Mouse (Mus musculus) heart, embryonic 11.5 days (tissue): ENCODE measurements around the gene Ccdc30. TPM values are rescaled to one million over a fixed set of nuclear protein-coding genes. Genes with fewer than 3 reads are reported as not detected.
A peak's percentile ranks its signal among the peaks of the same experiment; 100 is the strongest.

Experiments
- ATAC-seq: fragments of 200-750 bp; cut with Nextera tagmentation; replicated peaks from 2 replicates; pipeline ENCODE4 v1.8.0; 2017; ENCODE audit warnings: moderate library complexity; ENCODE audit not compliant: insufficient number of reproducible peaks, low FRiP score, low TSS enrichment
- H3K27ac ChIP-seq: fragments of 300-500 bp; sonication (generic); 2 replicates; pipeline ENCODE4 v1.5.1; 2014; ENCODE audit warnings: mild to moderate bottlenecking, low read depth, low read length
- H3K27me3 ChIP-seq: fragments of 300-500 bp; sonication (generic); 2 replicates; pipeline ENCODE4 v1.6.1; 2014; ENCODE audit warnings: mild to moderate bottlenecking, low read length, mixed read lengths; ENCODE audit not compliant: control insufficient read depth, insufficient read depth
- H3K36me3 ChIP-seq: fragments of 300-500 bp; sonication (generic); 2 replicates; pipeline ENCODE4 v1.6.1; 2014; ENCODE audit warnings: mild to moderate bottlenecking, low read length, moderate library complexity, mixed read lengths; ENCODE audit not compliant: control insufficient read depth, insufficient read depth
- H3K4me1 ChIP-seq: fragments of 300-500 bp; sonication (generic); 2 replicates; pipeline ENCODE4 v1.6.1; 2014; ENCODE audit warnings: low read length; ENCODE audit not compliant: control insufficient read depth, insufficient read depth
- H3K4me2 ChIP-seq: fragments of 300-500 bp; sonication (generic); 2 replicates; pipeline ENCODE4 v1.6.1; 2014; ENCODE audit warnings: mild to moderate bottlenecking, moderate library complexity
- H3K4me3 ChIP-seq: fragments of 300-500 bp; sonication (generic); 2 replicates; pipeline ENCODE4 v1.5.1; 2014; ENCODE audit warnings: low read depth, low read length
- H3K9ac ChIP-seq: fragments of 300-500 bp; sonication (generic); 2 replicates; pipeline ENCODE4 v1.6.1; 2014; ENCODE audit warnings: mild to moderate bottlenecking, low read depth, low read length, moderate library complexity
- H3K9me3 ChIP-seq: fragments of 300-500 bp; sonication (generic); replicated peaks from 2 replicates; pipeline ENCODE4 v1.6.1; 2016; ENCODE audit warnings: low read length; ENCODE audit not compliant: control insufficient read depth
- WGBS: fragments of 180-500 bp; shearing (Covaris S2); extraction: QIAGEN DNeasy Blood & Tissue Kit; methylation state at CpG from one replicate; pipeline ENCODE4 v1.1.7; 2014; ENCODE audit not compliant: insufficient replicate concordance; 5-methylcytosine and 5-hydroxymethylcytosine counted together
- polyA plus RNA-seq: library from polyadenylated mRNA; unstranded; fragments of >200 nt; fragmentation: Nextera tagmentation; extraction: Ambion mirVana; gene quantifications from 2 replicates; pipeline ENCODE4 v1.2.1, GENCODE M21; 2014

The Ccdc30 gene
- 3.9 and 4.0 TPM in 2 replicates for polyA plus RNA-seq

DNA sequence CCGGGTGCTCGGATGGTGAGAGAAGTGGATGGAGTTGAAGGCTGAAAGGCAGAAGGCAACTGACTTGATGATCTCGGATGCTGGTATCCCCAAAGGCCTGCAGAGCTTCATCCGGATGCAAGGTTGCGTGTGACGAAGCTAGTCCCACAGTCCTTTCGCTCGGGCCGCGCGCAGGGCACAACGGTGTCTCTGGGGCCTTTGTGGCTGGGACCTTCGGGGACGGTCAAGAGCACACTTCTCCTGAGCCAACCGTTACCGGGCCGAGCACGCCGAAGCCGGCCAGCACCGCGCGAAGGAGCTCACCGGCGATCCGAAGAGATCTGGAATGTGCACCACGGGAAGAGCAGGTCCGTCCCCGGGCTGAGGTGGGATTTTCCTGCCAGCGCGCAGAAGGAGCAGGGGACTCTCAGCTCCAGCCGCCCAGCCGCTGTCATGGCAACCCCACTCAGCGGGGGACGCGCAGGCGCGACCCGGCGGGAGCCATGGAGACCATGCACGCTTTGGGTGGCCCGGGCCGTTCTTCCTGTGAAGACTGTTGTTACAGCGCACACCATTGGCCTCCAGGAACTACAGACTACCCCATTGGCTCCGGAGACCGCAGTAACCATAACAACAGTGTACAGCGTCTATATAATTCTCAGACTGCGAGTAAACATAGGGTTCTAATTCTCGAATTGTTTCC lies at the start of gene Ccdc30:
Gene Ccdc30, minus strand, starts transcription at position 450 of the 682 bp plus-strand sequence.
- peak; percentile 95 for ATAC-seq
- H3K4me3 ChIP-seq = peak within 1 kb of the TSS; percentile 63
- no peaks in the 10 kb centered on the region for H3K36me3 ChIP-seq
- H3K9me3 ChIP-seq = no peaks in the 10 kb centered on the region
- H3K4me1 ChIP-seq = no peaks in the 10 kb centered on the region
- WGBS = under 1% methylated on average over 49 of the region's 49 CpGs
- H3K27ac ChIP-seq = no peak within 1 kb of the TSS
- peak within 1 kb of the TSS; percentile 89 for H3K4me2 ChIP-seq
- no peaks in the 10 kb centered on the region for H3K27me3 ChIP-seq
- peak within 1 kb of the TSS; percentile 4; the same call in 1 of the 2 replicates for H3K9ac ChIP-seq

GRCm38 (mm10) chr4:119463756-119464419 lies 48.6 kb upstream of the Ccdc30 start:
- Histone ChIP-seq H3K9me3 (no peaks in the 10 kb centered on the region), H3K27ac (no peak overlapping the region), H3K4me1 (peaks cover 18% of the 10 kb centered on the region), H3K27me3 (no peaks in the 10 kb centered on the region; the same call in 1 of the 2 replicates), H3K4me3 (no peak overlapping the region), H3K36me3 (no peaks in the 10 kb centered on the region), H3K9ac (no peak overlapping the region), H3K4me2 (no peak overlapping the region)
- no peak; the same call in 1 of the 2 replicates for ATAC-seq
- WGBS = 70% methylated on average over 13 of the region's 13 CpGs

DNA sequence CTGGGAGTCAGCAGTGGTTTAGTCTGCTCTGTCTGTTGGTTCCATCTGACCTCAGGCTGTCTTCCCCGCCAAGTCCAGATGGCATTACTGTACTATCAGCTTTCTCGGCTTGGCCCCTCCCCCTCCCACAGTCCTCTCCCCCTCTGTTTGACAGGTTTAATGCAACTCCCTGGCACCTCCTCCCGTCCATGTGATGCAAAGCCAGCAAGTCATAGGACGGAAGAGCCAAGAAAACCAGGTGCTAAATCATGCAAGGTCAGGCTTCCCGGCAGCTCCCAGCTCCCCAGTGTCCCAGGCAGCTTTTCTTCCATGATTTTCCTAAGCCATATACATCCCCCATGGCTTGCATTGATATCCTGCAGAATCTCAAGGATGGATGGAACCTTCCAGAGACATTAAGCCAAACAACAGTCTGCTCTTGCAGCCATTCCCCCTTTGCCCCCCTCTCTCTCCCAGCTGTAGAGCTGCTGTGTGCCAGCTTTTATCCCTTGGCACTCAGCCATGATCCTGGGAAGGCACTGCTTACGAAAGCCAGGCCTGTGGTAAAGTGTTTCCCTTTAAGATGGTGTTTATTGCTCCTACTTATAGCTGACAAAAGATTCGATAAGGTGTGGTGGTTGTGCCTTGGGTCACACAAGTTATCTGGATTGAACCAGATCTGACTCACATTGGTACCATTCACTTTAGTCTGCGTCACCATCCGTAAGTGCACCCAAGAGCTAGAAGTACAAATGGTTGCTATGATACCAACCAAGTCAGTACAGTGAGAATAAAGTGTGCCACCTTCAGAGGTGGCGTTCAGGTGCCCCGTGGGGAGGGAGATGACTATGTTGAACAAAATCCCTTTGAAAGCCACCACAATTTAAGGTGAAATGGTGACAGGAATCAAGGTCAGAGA lies 47.8 kb upstream of the Ccdc30 start:
- H3K27ac ChIP-seq = peak overlapping the region; percentile 57
- H3K9ac ChIP-seq = 0 out of 2 replicates have a peak overlapping the region, but pooled peaks have one; percentile 16
- no peaks in the 10 kb centered on the region for H3K36me3 ChIP-seq
- 39% methylated on average over 11 of the region's 11 CpGs for WGBS
- no peak for ATAC-seq
- no peaks in the 10 kb centered on the region for H3K9me3 ChIP-seq
- H3K27me3 ChIP-seq = no peaks in the 10 kb centered on the region; the same call in 1 of the 2 replicates
- H3K4me3 ChIP-seq = no peak overlapping the region
- H3K4me1 ChIP-seq = peaks cover 18% of the 10 kb centered on the region
- peak overlapping the region; percentile 16 for H3K4me2 ChIP-seq

GRCm38 (mm10) chr4:119462457-119462856 lies 47.1 kb upstream of the Ccdc30 start:
- H3K27me3 ChIP-seq = no peaks in the 10 kb centered on the region
- no peak overlapping the region for H3K9ac ChIP-seq
- peaks cover 18% of the 10 kb centered on the region for H3K4me1 ChIP-seq
- H3K36me3 ChIP-seq = no peaks in the 10 kb centered on the region
- peak overlapping the region; percentile 16 for H3K4me2 ChIP-seq
- H3K4me3 ChIP-seq = no peak overlapping the region
- H3K27ac ChIP-seq = no peak overlapping the region
- no peaks in the 10 kb centered on the region for H3K9me3 ChIP-seq
- ATAC-seq = no peak
- WGBS = 77% methylated on average over 3 of the region's 3 CpGs

DNA sequence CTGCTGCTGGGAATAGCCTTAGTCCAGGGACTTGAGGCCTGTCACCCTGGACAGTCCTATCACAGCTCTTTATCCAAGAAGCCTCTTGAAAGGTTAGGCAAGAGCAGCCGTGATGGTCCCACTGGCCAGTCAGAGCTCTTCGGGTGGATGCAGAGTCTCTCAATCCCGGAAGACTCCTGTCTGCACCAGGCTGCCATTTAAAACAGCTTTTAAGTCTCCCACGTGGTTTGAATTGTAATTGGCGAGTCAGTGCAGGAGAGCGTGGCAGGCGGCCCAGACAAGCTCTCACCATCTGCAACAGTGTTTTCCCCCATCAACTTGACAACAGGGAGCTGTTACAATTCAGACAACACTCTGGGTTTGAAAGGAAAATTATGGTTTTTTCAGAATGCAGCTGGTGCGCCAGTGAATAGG lies 45.4 kb upstream of the Ccdc30 start:
- WGBS = 38% methylated on average over 8 of the region's 8 CpGs
- Histone ChIP-seq H3K4me3 (no peak overlapping the region), H3K27ac (no peak overlapping the region), H3K4me1 (peaks cover 18% of the 10 kb centered on the region), H3K36me3 (no peaks in the 10 kb centered on the region), H3K9me3 (0 out of 2 replicates have a peak, but pooled peaks cover under 1% of the 10 kb centered on the region), H3K9ac (no peak overlapping the region), H3K27me3 (no peaks in the 10 kb centered on the region), H3K4me2 (no peak overlapping the region)
- no peak; the same call in 1 of the 2 replicates for ATAC-seq

DNA sequence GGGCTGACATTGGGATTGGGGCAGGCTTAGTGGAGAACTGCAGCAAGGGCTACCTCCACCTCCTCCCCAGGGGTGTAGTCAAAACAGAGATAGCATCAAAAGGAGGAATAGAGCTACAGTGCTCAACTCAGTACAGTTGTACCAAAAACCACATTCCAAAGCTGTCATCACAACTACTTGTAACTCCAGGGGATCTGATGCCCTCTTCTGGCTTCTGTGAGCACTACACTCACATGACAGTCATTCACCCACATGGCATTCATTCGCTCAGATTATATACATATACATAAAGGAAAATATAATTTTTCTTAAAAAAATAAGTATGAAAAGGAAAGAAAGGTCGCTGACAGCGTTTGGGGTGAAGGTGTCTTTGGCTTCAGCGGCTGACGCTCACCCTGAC lies 45.0 kb upstream of the Ccdc30 start:
- no peak overlapping the region for H3K27ac ChIP-seq
- H3K4me2 ChIP-seq = no peak overlapping the region
- H3K27me3 ChIP-seq = no peaks in the 10 kb centered on the region
- 0 out of 2 replicates have a peak, but pooled peaks have one; percentile 23 for ATAC-seq
- WGBS = 53% methylated on average over 5 of the region's 5 CpGs
- H3K36me3 ChIP-seq = no peaks in the 10 kb centered on the region
- no peak overlapping the region for H3K9ac ChIP-seq
- H3K4me3 ChIP-seq = no peak overlapping the region
- 0 out of 2 replicates have a peak, but pooled peaks cover 2% of the 10 kb centered on the region for H3K9me3 ChIP-seq
- H3K4me1 ChIP-seq = peaks cover 18% of the 10 kb centered on the region

GRCm38 (mm10) chr4:119453533-119453932 lies 38.2 kb upstream of the Ccdc30 start:
- H3K36me3 ChIP-seq = no peaks in the 10 kb centered on the region
- H3K9ac ChIP-seq = no peak overlapping the region
- 10% methylated on average over 6 of the region's 6 CpGs for WGBS
- no peak overlapping the region for H3K4me3 ChIP-seq
- no peak overlapping the region for H3K4me2 ChIP-seq
- ATAC-seq = no peak
- H3K4me1 ChIP-seq = peaks cover 17% of the 10 kb centered on the region
- H3K27me3 ChIP-seq = no peaks in the 10 kb centered on the region
- H3K9me3 ChIP-seq = 0 out of 2 replicates have a peak, but pooled peaks cover 2% of the 10 kb centered on the region
- H3K27ac ChIP-seq = no peak overlapping the region

DNA sequence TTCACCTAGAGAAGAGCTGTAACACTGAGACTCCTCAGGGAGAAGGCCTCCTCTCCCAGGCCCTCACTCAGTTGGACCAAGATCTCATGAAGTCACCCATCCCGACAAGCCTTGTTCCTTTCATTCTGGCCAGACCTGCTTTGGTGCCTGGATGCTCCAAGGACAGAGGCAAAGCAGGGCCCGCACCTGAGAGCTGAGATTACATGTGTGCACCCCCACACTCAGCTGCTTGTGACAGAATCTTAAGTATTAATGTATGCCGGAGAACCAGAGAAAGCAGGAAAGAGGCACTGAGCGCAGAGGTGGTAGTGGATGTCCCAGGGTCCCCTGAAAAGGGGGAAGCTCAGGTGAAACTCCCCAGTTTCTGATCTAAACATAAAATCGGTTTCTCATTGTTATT lies 37.8 kb upstream of the Ccdc30 start:
- no peaks in the 10 kb centered on the region for H3K36me3 ChIP-seq
- no peak for ATAC-seq
- H3K4me1 ChIP-seq = peaks cover 17% of the 10 kb centered on the region
- H3K9ac ChIP-seq = no peak overlapping the region
- 56% methylated on average over 5 of the region's 5 CpGs for WGBS
- H3K27me3 ChIP-seq = no peaks in the 10 kb centered on the region
- no peak overlapping the region for H3K27ac ChIP-seq
- no peak overlapping the region for H3K4me3 ChIP-seq
- H3K4me2 ChIP-seq = no peak overlapping the region
- H3K9me3 ChIP-seq = 0 out of 2 replicates have a peak, but pooled peaks cover 2% of the 10 kb centered on the region
